Mouse (Mus musculus) hindbrain, embryonic 10.5 days (tissue): ENCODE results near the gene Fam181b. TPM values are rescaled to one million over a fixed set of nuclear protein-coding genes. Genes with fewer than 3 reads are reported as not detected.

Experiments used
- DNase-seq: peaks from one replicate; pipeline ENCODE4 v3.0.0-alpha.2; 2017; ENCODE audit warnings: low spot score
- H3K27ac ChIP-seq: fragments of 300-500 bp; sonication (generic); 2 replicates; pipeline ENCODE4 v1.5.1; 2016; ENCODE audit warnings: mild to moderate bottlenecking, moderate library complexity
- H3K27me3 ChIP-seq: fragments of 300-500 bp; sonication (generic); 2 replicates; pipeline ENCODE4 v1.6.1; 2016; ENCODE audit warnings: mild to moderate bottlenecking; ENCODE audit not compliant: poor library complexity, insufficient read depth, severe bottlenecking
- H3K36me3 ChIP-seq: fragments of 300-500 bp; sonication (generic); 2 replicates; pipeline ENCODE4 v1.6.1; 2016; ENCODE audit warnings: mild to moderate bottlenecking, moderate library complexity
- H3K4me1 ChIP-seq: fragments of 300-500 bp; sonication (generic); replicated peaks from 2 replicates; pipeline ENCODE4 v1.6.1; 2016; ENCODE audit warnings: mild to moderate bottlenecking
- H3K4me3 ChIP-seq: fragments of 300-500 bp; sonication (generic); 2 replicates; pipeline ENCODE4 v1.5.1; 2016; ENCODE audit warnings: mild to moderate bottlenecking, moderate library complexity
- H3K9me3 ChIP-seq: fragments of 300-500 bp; sonication (generic); 2 replicates; pipeline ENCODE4 v1.6.1; 2016; ENCODE audit warnings: mild to moderate bottlenecking, moderate library complexity
- WGBS: fragments of 180-500 bp; shearing (Covaris S2); methylation state at CpG from one replicate; pipeline ENCODE4 v1.1.7; 2016; 5-methylcytosine and 5-hydroxymethylcytosine counted together
- polyA plus RNA-seq: library from polyadenylated mRNA; unstranded; fragments of >200 nt; fragmentation: Nextera tagmentation; extraction: Ambion mirVana; gene quantifications from 2 replicates; pipeline ENCODE4 v1.2.1, GENCODE M21; 2016

The Fam181b gene
- 30.1 and 40.4 TPM in 2 replicates for polyA plus RNA-seq

DNA sequence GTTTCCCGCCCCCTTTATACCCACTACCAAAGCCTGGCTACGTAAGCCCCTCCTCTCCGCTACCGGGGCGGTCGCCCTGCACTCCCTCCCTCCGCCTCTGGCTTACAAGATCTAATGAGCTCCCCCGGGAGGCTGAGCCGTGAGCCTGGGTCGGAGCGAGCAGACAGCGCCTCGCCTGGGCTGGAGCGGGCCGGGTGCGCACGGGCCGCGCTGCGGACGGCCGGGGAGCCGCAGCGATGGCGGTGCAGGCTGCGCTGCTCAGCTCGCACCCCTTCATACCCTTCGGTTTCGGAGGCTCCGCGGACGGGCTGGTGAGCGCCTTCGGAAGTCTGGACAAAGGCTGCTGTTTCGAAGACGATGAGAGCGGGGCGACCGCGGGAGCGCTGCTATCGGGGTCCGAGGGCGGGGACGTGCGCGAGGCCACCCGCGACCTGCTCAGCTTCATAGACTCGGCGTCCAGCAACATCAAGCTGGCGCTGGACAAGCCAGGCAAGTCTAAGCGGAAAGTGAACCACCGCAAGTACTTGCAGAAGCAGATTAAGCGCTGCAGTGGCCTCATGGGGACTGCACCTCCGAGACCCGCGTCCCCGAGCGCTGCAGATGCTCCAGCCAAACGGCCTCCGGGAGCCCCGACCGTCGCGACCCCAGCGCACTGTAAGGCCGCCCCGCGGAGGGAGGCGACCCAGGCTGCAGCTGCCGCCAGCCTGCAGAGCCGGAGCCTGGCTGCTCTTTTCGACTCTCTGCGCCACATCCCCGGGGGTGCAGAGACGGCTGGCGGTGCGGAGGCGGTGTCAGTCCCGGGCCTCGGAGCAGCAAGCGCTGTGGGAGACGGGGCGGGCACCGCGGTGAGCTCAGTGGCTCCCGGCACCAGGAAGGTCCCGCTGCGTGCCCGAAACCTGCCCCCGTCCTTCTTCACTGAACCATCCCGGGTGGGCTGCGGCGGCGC lies at the start of gene Fam181b:
TSS of gene Fam181b (plus strand) at position 81 of the 946 bp plus-strand sequence.
- peak within 1 kb of the TSS; percentile 85 for H3K4me3 ChIP-seq
- H3K4me1 ChIP-seq = peaks cover 58% of the 10 kb centered on the region
- no peaks in the 10 kb centered on the region for H3K9me3 ChIP-seq
- under 1% methylated on average over 96 of the region's 96 CpGs for WGBS
- H3K27me3 ChIP-seq = no peaks in the 10 kb centered on the region; the same call in 1 of the 2 replicates
- peak within 1 kb of the TSS; percentile 93 for H3K27ac ChIP-seq
- no peaks in the 10 kb centered on the region for H3K36me3 ChIP-seq
- DNase-seq = peak; percentile 90

DNA sequence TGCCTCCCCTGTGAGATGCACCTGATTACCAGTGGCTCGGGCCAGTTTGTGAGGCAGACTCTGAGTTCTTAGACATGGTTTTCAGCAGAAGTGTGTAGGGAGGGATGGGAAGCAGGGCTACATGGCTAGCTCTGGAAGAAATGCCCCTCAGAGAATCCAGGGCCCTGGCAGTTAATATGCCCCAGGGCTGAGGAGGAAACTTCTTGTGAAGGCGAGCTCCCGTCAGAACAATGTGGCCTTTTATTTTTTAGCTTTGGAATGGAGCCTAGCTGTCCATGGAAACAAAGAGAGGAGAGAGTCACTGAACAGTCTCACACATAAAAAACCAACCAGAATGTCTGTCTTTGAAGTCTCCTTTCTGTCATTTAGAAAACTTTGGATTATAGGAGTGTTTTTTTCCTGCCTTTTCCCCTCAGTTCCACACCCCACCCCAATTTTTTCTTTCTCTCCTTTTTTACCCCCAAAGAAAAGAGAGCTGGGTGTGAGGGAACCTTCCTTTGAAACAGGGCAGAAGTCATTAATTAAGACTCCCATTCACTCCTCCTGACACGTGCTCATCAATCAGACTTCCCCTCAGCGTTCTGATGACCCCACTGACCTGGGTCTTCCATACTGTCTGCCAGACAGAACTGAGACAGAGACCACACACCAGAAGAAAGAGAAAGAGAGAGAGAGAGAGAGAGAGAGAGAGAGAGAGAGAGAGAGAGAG lies 41.7 kb upstream of the Fam181b start:
- H3K9me3 ChIP-seq = no peaks in the 10 kb centered on the region; the same call in 1 of the 2 replicates
- H3K27me3 ChIP-seq = no peaks in the 10 kb centered on the region
- peaks cover 13% of the 10 kb centered on the region for H3K4me1 ChIP-seq
- H3K4me3 ChIP-seq = no peak overlapping the region
- WGBS = 14% methylated on average over 5 of the region's 5 CpGs
- DNase-seq = peak; percentile 25
- peak overlapping the region; percentile 69 for H3K27ac ChIP-seq
- H3K36me3 ChIP-seq = no peaks in the 10 kb centered on the region

DNA sequence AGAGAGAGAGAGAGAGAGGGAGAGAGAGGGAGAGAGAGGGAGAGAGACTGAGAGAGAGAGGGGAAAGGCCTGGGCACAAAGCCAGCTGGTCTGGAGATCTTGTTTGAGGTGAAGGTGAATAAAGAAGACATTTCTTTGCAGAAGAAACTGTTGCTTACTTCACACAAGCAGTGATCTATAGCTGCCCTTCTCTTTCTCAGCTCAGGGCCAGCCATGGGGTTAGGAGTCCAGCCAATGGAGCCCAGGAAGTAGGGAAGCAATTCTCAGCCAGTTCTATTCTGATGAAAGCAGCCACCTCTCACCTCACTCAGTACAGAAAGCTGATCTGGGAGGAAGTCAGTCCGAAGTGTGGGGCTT lies 41.2 kb upstream of the Fam181b start:
- peaks cover 13% of the 10 kb centered on the region for H3K4me1 ChIP-seq
- no peaks in the 10 kb centered on the region; the same call in 1 of the 2 replicates for H3K9me3 ChIP-seq
- DNase-seq = no peak
- H3K36me3 ChIP-seq = no peaks in the 10 kb centered on the region
- H3K27me3 ChIP-seq = no peaks in the 10 kb centered on the region
- H3K4me3 ChIP-seq = no peak overlapping the region
- peak overlapping the region; percentile 69; the same call in 1 of the 2 replicates for H3K27ac ChIP-seq
- 24% methylated on average over 1 of the region's 1 CpGs for WGBS

DNA sequence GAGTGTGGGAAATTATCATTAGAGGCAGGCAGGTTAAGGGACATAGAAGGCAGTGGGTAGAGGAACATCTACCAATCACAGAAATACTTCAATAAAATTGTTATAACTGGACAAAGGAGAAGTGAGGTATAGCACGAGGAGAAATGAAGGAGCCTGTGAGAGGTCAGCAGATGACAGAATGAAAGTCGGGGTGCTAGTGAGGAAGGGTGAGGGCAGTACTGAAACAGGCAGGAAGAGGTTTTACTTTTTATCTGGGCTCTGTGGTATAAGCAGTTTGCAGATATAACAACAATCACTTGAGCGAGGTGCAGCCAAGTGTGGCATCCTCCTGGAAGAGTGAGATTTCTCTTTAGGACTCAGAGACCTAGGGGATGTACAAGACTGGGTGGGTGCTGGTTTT lies 40.1 kb upstream of the Fam181b start:
- H3K4me1 ChIP-seq = peaks cover 14% of the 10 kb centered on the region
- no peak overlapping the region for H3K27ac ChIP-seq
- H3K36me3 ChIP-seq = no peaks in the 10 kb centered on the region
- no peaks in the 10 kb centered on the region for H3K27me3 ChIP-seq
- no peaks in the 10 kb centered on the region; the same call in 1 of the 2 replicates for H3K9me3 ChIP-seq
- 83% methylated on average over 3 of the region's 3 CpGs for WGBS
- H3K4me3 ChIP-seq = no peak overlapping the region
- DNase-seq = no peak

DNA sequence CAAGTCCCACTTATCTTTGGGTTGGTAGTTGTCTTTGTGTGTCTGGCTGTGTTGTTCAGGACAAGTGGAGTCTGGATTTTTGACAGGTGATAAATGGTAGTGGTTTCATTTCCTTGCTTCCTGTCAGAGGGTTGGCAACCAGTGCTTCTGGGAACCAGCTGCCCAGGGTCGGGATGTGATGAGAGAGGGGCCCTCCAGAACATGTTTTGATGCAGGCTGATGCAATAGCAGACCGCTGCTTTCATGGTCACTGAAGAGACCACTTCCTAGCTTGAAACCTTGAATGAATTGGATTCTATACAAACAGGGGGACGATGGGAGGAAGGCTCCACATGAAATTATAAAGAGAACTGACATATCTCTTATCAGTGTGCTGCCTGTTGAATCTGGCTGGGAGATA lies 35.3 kb upstream of the Fam181b start:
- Histone ChIP-seq H3K4me1 (peaks cover 4% of the 10 kb centered on the region; the same call in 1 of the 2 replicates), H3K27me3 (no peaks in the 10 kb centered on the region), H3K9me3 (no peaks in the 10 kb centered on the region), H3K36me3 (no peaks in the 10 kb centered on the region), H3K27ac (no peak overlapping the region), H3K4me3 (no peak overlapping the region)
- no peak for DNase-seq
- WGBS = 65% methylated on average over 3 of the region's 3 CpGs

DNA sequence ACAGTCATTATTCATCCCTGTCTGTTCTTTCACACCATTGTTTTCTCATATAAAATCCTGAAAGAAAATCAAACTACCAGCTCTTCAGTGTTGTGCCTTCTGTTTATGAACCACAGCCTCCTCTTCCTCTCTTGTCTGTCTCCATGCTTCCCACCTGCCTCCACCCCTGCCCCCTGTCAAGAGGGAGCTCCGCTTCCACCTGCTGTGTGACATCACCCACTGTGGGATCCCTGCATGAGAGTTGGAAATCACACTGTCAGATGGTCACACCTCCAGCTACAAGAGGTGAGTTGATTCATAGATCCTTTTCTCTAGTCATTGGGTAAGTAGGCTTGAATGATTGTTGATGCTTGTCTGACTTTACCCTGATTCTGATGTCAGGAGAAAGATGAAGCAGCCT lies 34.9 kb upstream of the Fam181b start:
- no peaks in the 10 kb centered on the region for H3K27me3 ChIP-seq
- WGBS = 86% methylated on average over 1 of the region's 1 CpGs
- no peaks in the 10 kb centered on the region for H3K36me3 ChIP-seq
- H3K9me3 ChIP-seq = no peaks in the 10 kb centered on the region
- no peak overlapping the region for H3K4me3 ChIP-seq
- H3K4me1 ChIP-seq = peaks cover 4% of the 10 kb centered on the region; the same call in 1 of the 2 replicates
- DNase-seq = no peak
- no peak overlapping the region for H3K27ac ChIP-seq

DNA sequence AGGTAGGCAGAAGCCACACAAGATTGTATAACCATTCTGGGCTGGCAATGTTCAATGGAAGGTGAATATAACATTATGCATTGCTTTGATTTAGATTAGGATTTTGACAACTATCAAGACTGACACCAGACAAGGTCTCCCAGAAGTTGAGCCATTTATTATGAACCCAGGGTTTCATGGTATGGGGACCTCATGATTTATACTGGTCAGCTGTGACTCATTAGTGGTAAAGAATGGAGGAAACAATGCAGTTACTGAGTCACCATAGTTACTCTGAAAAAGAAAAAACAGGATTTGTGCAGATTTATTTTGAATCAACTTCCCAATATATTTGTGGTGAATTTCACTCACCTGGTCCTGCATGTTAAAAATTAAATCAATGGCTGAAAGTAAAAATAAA lies 18.8 kb upstream of the Fam181b start:
- Histone ChIP-seq H3K36me3 (no peaks in the 10 kb centered on the region), H3K4me1 (peaks cover 24% of the 10 kb centered on the region), H3K9me3 (no peaks in the 10 kb centered on the region), H3K4me3 (no peak overlapping the region), H3K27me3 (no peaks in the 10 kb centered on the region), H3K27ac (peak overlapping the region; percentile 85)
- no peak for DNase-seq

DNA sequence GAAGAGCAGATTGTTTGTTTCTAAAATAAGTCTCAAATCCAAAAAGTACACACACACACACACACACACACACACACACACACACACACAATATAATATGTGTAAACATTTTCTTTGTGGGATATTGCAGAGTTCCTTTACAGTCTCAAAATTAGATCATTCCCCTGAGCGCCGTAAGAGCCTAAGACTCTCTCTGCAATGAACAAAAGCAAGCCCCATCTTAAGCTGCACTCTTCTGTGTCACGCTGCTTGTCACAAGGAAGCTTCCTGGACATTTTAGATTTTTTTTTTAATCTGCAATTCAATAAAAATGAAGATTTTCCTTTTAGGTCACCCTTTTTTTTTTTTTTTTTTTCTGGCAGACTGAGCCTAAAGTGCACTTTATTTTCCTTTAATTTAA lies 17.9 kb upstream of the Fam181b start:
- DNase-seq = no peak
- 45% methylated on average over 3 of the region's 3 CpGs for WGBS
- Histone ChIP-seq H3K4me3 (no peak overlapping the region), H3K4me1 (peaks cover 27% of the 10 kb centered on the region), H3K9me3 (no peaks in the 10 kb centered on the region), H3K27ac (peak overlapping the region; percentile 85), H3K27me3 (no peaks in the 10 kb centered on the region), H3K36me3 (no peaks in the 10 kb centered on the region)

DNA sequence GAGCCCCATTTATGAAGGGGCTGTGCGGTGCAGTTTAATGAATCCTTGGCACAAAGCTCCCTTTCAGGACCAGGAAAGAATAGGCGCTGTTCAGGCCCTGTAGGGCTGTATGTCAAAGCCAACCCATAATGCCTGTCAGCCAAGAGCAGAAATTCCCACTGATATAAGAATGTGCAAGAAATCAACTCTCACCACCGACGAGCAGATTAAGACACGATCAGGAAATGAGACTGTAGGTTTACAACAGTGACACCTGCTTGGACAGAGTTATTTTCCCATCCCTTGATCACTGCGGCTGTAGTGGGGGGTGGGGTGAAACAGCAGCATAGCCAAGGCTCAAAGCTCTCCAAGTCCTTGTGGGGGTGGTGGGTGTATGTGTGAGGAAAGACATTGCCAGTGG lies 17.5 kb upstream of the Fam181b start:
- Histone ChIP-seq H3K4me1 (peaks cover 31% of the 10 kb centered on the region), H3K4me3 (no peak overlapping the region), H3K27me3 (no peaks in the 10 kb centered on the region), H3K27ac (peak overlapping the region; percentile 85), H3K36me3 (no peaks in the 10 kb centered on the region), H3K9me3 (no peaks in the 10 kb centered on the region)
- peak; percentile 55 for DNase-seq
- WGBS = 23% methylated on average over 6 of the region's 6 CpGs

DNA sequence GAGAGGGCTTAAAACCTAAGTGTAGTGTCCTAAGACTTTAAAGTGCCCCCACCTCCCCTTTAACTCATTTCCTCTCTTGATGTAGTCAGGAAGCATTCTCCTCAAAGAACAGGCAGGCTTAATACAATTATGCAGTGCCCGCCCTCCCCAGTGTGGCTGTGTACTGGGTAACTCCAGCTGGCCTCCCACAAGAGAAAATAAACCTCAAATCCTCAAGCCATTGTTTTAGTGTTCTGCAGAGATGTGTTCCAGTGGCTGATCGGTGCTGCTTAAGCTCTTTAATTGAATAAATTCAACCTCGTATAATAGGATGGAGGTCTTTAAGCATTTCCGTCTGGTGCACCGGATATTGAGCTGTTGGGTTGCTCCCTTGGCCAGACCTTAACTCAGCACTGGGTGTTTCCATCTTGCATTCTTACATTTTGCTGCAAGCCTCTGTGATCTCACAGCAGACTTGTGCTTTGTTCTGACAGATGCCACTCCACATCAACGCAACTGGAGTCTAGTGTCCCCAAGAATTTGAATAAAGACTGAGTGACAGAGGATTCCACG lies 12.1 kb upstream of the Fam181b start:
- Histone ChIP-seq H3K27me3 (no peaks in the 10 kb centered on the region), H3K4me1 (peaks cover 21% of the 10 kb centered on the region), H3K27ac (peak overlapping the region; percentile 47), H3K36me3 (no peaks in the 10 kb centered on the region), H3K4me3 (no peak overlapping the region), H3K9me3 (no peaks in the 10 kb centered on the region)
- 44% methylated on average over 7 of the region's 7 CpGs for WGBS
- no peak for DNase-seq

DNA sequence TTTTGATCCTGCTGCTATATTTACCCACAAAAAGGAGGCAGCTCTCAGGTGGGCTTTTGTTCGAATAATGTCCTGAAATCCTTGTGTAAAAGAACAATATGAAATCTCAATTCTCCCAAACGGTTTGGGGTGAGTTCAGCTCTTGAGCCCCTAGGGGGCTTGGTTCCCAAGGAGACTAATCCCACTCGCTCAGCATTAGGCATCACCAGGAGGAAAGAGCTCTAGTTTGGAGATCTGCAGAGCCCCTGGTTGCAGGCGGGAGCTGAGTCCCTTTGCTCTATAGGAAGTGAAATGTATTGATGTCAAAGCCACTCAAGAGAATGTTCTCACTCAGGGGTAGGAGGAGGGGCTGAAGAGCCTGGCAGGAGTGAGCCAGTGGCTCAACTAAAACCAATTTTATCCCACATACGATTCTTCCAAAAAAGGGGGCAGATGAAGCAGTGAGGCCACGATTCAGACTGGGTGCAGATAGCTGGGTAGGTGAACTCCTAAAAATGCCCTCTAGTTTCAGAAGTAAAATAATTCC lies 3.2 kb upstream of the Fam181b start:
- Histone ChIP-seq H3K36me3 (no peaks in the 10 kb centered on the region), H3K27ac (peak overlapping the region; percentile 31; the same call in 1 of the 2 replicates), H3K27me3 (no peaks in the 10 kb centered on the region; the same call in 1 of the 2 replicates), H3K4me1 (peaks cover 36% of the 10 kb centered on the region), H3K4me3 (no peak overlapping the region), H3K9me3 (no peaks in the 10 kb centered on the region)
- 5% methylated on average over 6 of the region's 6 CpGs for WGBS
- no peak for DNase-seq

DNA sequence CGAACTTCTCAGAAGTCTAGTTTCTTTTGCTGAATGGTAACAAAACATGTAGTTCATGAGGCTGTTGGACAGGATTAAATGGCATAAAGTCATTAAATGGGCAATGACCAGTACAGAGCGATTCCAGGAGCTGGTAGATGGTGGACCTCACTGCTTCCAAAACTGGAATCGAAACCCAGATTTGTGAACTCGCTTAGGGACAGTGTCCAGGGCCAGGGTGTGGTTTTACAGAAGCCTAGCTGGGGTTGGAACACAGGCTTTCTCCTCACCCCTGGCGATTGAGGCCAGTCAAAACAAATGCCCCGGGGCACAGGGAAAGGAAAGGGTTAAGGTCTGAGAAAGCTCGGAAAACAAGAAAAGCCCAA lies 263 bp upstream of the Fam181b start:
- Histone ChIP-seq H3K9me3 (no peaks in the 10 kb centered on the region), H3K27me3 (no peaks in the 10 kb centered on the region; the same call in 1 of the 2 replicates), H3K27ac (peak overlapping the region; percentile 93), H3K4me1 (peaks cover 58% of the 10 kb centered on the region), H3K4me3 (peak overlapping the region; percentile 85), H3K36me3 (no peaks in the 10 kb centered on the region)
- no peak for DNase-seq
- WGBS = 22% methylated on average over 7 of the region's 7 CpGs
